Mouse (Mus musculus) forebrain, postnatal 0 days (tissue): ENCODE results near the gene Lfng. TPM values are rescaled to one million over a fixed set of nuclear protein-coding genes. Genes with fewer than 3 reads are reported as not detected.

Experiments
- ATAC-seq: fragments of 200-750 bp; cut with Nextera tagmentation; 2 replicates; pipeline ENCODE4 v1.8.0; 2017; ENCODE audit warnings: mild to moderate bottlenecking, moderate library complexity
- DNase-seq: peaks from one replicate; pipeline ENCODE4 v3.0.0-alpha.2; 2015
- H3K27ac ChIP-seq: fragments of 300-500 bp; sonication (generic); 2 replicates; pipeline ENCODE4 v1.5.1; 2014; ENCODE audit warnings: low read depth, mild to moderate bottlenecking, antibody characterized with exemption, low read length, moderate library complexity, mixed read lengths
- H3K27me3 ChIP-seq: fragments of 300-500 bp; sonication (generic); 2 replicates; pipeline ENCODE4 v1.6.1; 2014; ENCODE audit warnings: mild to moderate bottlenecking, low read length, mixed read lengths; ENCODE audit not compliant: insufficient read depth
- H3K36me3 ChIP-seq: fragments of 300-500 bp; sonication (generic); 2 replicates; pipeline ENCODE4 v1.6.1; 2014; ENCODE audit warnings: mild to moderate bottlenecking, moderate library complexity; ENCODE audit not compliant: insufficient read depth
- H3K4me1 ChIP-seq: fragments of 300-500 bp; sonication (generic); 2 replicates; pipeline ENCODE4 v1.6.1; 2014; ENCODE audit warnings: antibody characterized with exemption; ENCODE audit not compliant: insufficient read depth
- H3K4me2 ChIP-seq: fragments of 300-500 bp; sonication (generic); 2 replicates; pipeline ENCODE4 v1.6.1; 2014; ENCODE audit warnings: low read depth, mild to moderate bottlenecking, moderate library complexity
- H3K4me3 ChIP-seq: fragments of 300-500 bp; sonication (generic); 2 replicates; pipeline ENCODE4 v1.5.1; 2014; ENCODE audit warnings: low read depth, low read length, mixed read lengths
- H3K9ac ChIP-seq: fragments of 300-500 bp; sonication (generic); 2 replicates; pipeline ENCODE4 v1.6.1; 2014; ENCODE audit warnings: mild to moderate bottlenecking
- H3K9me3 ChIP-seq: fragments of 300-500 bp; sonication (generic); 2 replicates; pipeline ENCODE4 v1.6.1; 2016; ENCODE audit warnings: low read length
- CTCF ChIP-seq: sonication (generic); IDR thresholded peaks from 2 replicates; pipeline ENCODE4 v1.5.1; 2016; ENCODE audit warnings: antibody characterized with exemption, control low read depth, low read depth
- WGBS: fragments of 180-500 bp; shearing (Covaris S2); extraction: QIAGEN DNeasy Blood & Tissue Kit; methylation state at CpG from one replicate; pipeline ENCODE4 v1.1.7; 2014; 5-methylcytosine and 5-hydroxymethylcytosine counted together
- polyA plus RNA-seq: library from polyadenylated mRNA; unstranded; fragments of >200 nt; fragmentation: Nextera tagmentation; extraction: Ambion mirVana; gene quantifications from 2 replicates; pipeline ENCODE4 v1.2.1, GENCODE M21; 2015
- total RNA-seq: library from RNA; depleted of rRNA; stranded (reverse); fragments of >200 nt; gene quantifications from 2 replicates; pipeline ENCODE4 v1.2.3, GENCODE M21; 2014

Lfng gene
- total and polyA plus RNA-seq, 2 experiments from 2014 or later: 23.0 to 39.4 TPM

- no peak for ATAC-seq
- 65% methylated on average over 9 of the region's 9 CpGs for WGBS
- peaks cover 38% of the 10 kb centered on the region for H3K36me3 ChIP-seq
These were observed 14.0 kb downstream of the Lfng start for GRCm38 (mm10) chr5:140621092-140621491.

GRCm38 (mm10) chr5:140621517-140621916 lies 14.4 kb downstream of the Lfng start:
- Histone ChIP-seq H3K4me2 (no peak overlapping the region), H3K27me3 (no peaks in the 10 kb centered on the region), H3K9me3 (no peaks in the 10 kb centered on the region), H3K36me3 (peaks cover 43% of the 10 kb centered on the region), H3K9ac (no peak overlapping the region), H3K27ac (no peak overlapping the region), H3K4me1 (no peaks in the 10 kb centered on the region), H3K4me3 (no peak overlapping the region)
- 0 out of 2 replicates have a peak, but pooled peaks have one; percentile 5 for TF ChIP-seq CTCF
- no peak for DNase-seq
- 63% methylated on average over 10 of the region's 10 CpGs for WGBS
- peak; percentile 12; the same call in 1 of the 2 replicates for ATAC-seq

More at GRCm38 (mm10) chr5:140621092-140621491, 14.0 kb downstream of the Lfng start:
- Histone ChIP-seq H3K4me3 (no peak overlapping the region), H3K4me1 (no peaks in the 10 kb centered on the region), H3K9me3 (no peaks in the 10 kb centered on the region), H3K4me2 (no peak overlapping the region), H3K27ac (no peak overlapping the region), H3K9ac (no peak overlapping the region), H3K27me3 (no peaks in the 10 kb centered on the region)
- DNase-seq: no peak
- no peak for TF ChIP-seq CTCF

- Histone ChIP-seq H3K36me3 (peaks cover 59% of the 10 kb centered on the region), H3K27me3 (no peaks in the 10 kb centered on the region), H3K4me2 (no peak overlapping the region), H3K4me3 (no peak overlapping the region), H3K4me1 (no peaks in the 10 kb centered on the region), H3K9ac (no peak overlapping the region), H3K9me3 (no peaks in the 10 kb centered on the region), H3K27ac (no peak overlapping the region)
- ATAC-seq (no peak), DNase-seq (no peak)
- no peak for TF ChIP-seq CTCF
- 92% methylated on average over 23 of the region's 23 CpGs for WGBS
These were observed 16.0 kb downstream of the Lfng start for GRCm38 (mm10) chr5:140622978-140623670.

GRCm38 (mm10) chr5:140623791-140624190 lies 16.7 kb downstream of the Lfng start:
- ATAC-seq: no peak

GRCm38 (mm10) chr5:140624238-140624637 lies 17.1 kb downstream of the Lfng start:
- Histone ChIP-seq H3K4me3 (no peak overlapping the region), H3K27me3 (no peaks in the 10 kb centered on the region), H3K36me3 (peaks cover 70% of the 10 kb centered on the region), H3K9me3 (no peaks in the 10 kb centered on the region), H3K4me2 (no peak overlapping the region), H3K27ac (no peak overlapping the region), H3K4me1 (no peaks in the 10 kb centered on the region), H3K9ac (no peak overlapping the region)
- whole genome bisulfite sequencing: 88% methylated on average over 5 of the region's 5 CpGs
- no peak for ATAC-seq
- DNase-seq: no peak
- no peak for TF ChIP-seq CTCF

More at GRCm38 (mm10) chr5:140623791-140624190, 16.7 kb downstream of the Lfng start:
- H3K9ac ChIP-seq: no peak overlapping the region
- WGBS: 77% methylated on average over 4 of the region's 4 CpGs
- no peaks in the 10 kb centered on the region for H3K27me3 ChIP-seq
- H3K4me2 ChIP-seq: no peak overlapping the region
- no peak overlapping the region for H3K27ac ChIP-seq
- no peak for DNase-seq
- no peak for TF ChIP-seq CTCF
- H3K36me3 ChIP-seq: peaks cover 65% of the 10 kb centered on the region
- no peaks in the 10 kb centered on the region for H3K4me1 ChIP-seq
- H3K9me3 ChIP-seq: no peaks in the 10 kb centered on the region
- H3K4me3 ChIP-seq: no peak overlapping the region

GRCm38 (mm10) chr5:140624961-140625360 lies 17.8 kb downstream of the Lfng start:
- no peak for TF ChIP-seq CTCF
- Histone ChIP-seq H3K4me3 (no peak overlapping the region), H3K9ac (no peak overlapping the region), H3K27ac (no peak overlapping the region), H3K36me3 (peaks cover 77% of the 10 kb centered on the region), H3K27me3 (no peaks in the 10 kb centered on the region), H3K4me2 (no peak overlapping the region), H3K9me3 (no peaks in the 10 kb centered on the region), H3K4me1 (no peaks in the 10 kb centered on the region)
- ATAC-seq: no peak
- DNase-seq: no peak
- 93% methylated on average over 13 of the region's 13 CpGs for WGBS

- Histone ChIP-seq H3K36me3 (peaks cover 95% of the 10 kb centered on the region), H3K27ac (no peak overlapping the region), H3K4me2 (no peak overlapping the region), H3K9me3 (no peaks in the 10 kb centered on the region), H3K4me1 (no peaks in the 10 kb centered on the region), H3K27me3 (no peaks in the 10 kb centered on the region), H3K4me3 (no peak overlapping the region), H3K9ac (no peak overlapping the region)
- TF ChIP-seq CTCF: peak; percentile 37; the same call in 1 of the 2 replicates
- DNase-seq (no peak), ATAC-seq (no peak)
- WGBS: 90% methylated on average over 5 of the region's 5 CpGs
These were observed 20.5 kb downstream of the Lfng start for GRCm38 (mm10) chr5:140627580-140627979.
